Mouse (Mus musculus): ENCODE measurements around the gene Rnf227. TPM values are rescaled to one million over a fixed set of nuclear protein-coding genes. Genes with fewer than 3 reads are reported as not detected.

Gene Rnf227
- polyA plus RNA-seq, 1 experiment, result 2.5 TPM

DNA sequence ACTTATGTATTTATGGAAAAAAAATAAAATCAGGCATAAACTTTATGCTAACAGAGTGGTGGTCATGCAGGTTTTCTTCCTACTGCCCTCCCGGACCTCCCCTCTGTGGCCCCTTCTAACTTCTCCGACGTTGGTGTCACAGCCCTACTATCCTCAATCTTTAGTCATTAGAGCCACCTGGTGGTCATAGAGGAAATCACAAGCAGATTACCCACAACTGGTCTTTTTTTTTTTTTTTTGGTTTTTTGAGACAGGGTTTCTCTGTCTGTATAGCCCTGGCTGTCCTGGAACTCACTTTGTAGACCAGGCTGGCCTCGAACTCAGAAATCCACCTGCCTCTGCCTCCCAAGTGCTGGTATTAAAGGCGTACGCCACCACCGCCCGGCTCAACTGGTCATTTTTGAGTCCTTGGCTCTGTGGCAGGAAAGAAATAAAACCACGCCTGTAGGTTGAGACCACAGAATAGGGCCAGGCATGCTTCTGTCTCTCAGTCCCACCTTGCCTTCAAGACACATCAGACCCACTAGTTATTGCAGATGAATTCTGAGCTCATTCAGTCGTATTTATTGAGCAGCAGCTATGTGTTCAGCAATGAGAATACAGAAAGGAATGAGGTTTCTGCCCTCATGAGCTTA lies 50.3 kb downstream of the Rnf227 start:
- Histone ChIP-seq H3K4me2 (ENCODE audit: low read depth) (peak overlapping the region; percentile 42), H3K36me3 (ENCODE audit: control insufficient read depth, insufficient read depth) (no peaks in the 10 kb centered on the region), H3K4me3 (no peak overlapping the region), H3K79me2 (ENCODE audit: control insufficient read depth, insufficient read depth) (peaks cover 15% of the 10 kb centered on the region), H3K27me3 (ENCODE audit: control insufficient read depth, insufficient read depth, insufficient read length) (no peaks in the 10 kb centered on the region), H3ac (ENCODE audit: control insufficient read depth, insufficient read length) (no peak overlapping the region)
- TF ChIP-seq E2F4 (IDR thresholded peaks at IDR 0.05; ENCODE audit: insufficient read depth) (no peak), MYOG (IDR thresholded peaks at IDR 0.05; ENCODE audit: control insufficient read depth in 1 of 3, insufficient read depth in 1 of 3, insufficient read length in 2 of 3, low read depth in 2 of 3) (no peak), SRF (IDR thresholded peaks at IDR 0.05; ENCODE audit: control insufficient read depth, insufficient read length, low read depth) (no peak), MYOD1 (IDR thresholded peaks at IDR 0.05; ENCODE audit: control insufficient read depth in 1 of 3, insufficient read length in 2 of 3, low read depth in 2 of 3) (no peak), USF1 (IDR thresholded peaks at IDR 0.05; ENCODE audit: low read depth) (no peak), MAX (IDR thresholded peaks at IDR 0.05; ENCODE audit: low read depth) (no peak), TCF3 (IDR thresholded peaks at IDR 0.05; ENCODE audit: insufficient read length, low read depth) (no peak), POLR2A (IDR thresholded peaks at IDR 0.05; ENCODE audit: insufficient read length, low read depth) (no peak), TCF12 (IDR thresholded peaks at IDR 0.05; ENCODE audit: insufficient read depth, poor library complexity, severe bottlenecking) (no peak), REST (IDR thresholded peaks at IDR 0.05; ENCODE audit: insufficient read depth, insufficient read length) (no peak), CEBPB (IDR thresholded peaks at IDR 0.05; ENCODE audit: insufficient read depth, poor library complexity, severe bottlenecking) (no peak), POLR2AphosphoS2 (IDR thresholded peaks at IDR 0.05; ENCODE audit: insufficient read length, low read depth) (no peak)

Other genes starting within 250 kb of the Rnf227 start
- gene Per1, start 245.2 kb upstream of the Rnf227 start, polyA plus RNA-seq (2012; fragmentation: generic; extraction: Trizol), result 8.9 TPM
- 0.28 TPM for gene Hes7, start 220.1 kb upstream of the Rnf227 start, polyA plus RNA-seq (2012; fragmentation: generic; extraction: Trizol)
- 0.78 TPM for gene 9130213A22Rik, start 217.9 kb upstream of the Rnf227 start, polyA plus RNA-seq (2012; fragmentation: generic; extraction: Trizol)
- 0.01 TPM for gene Aloxe3, start 214.6 kb upstream of the Rnf227 start, polyA plus RNA-seq (2012; fragmentation: generic; extraction: Trizol)
- gene Alox12b, start 183.5 kb upstream of the Rnf227 start, polyA plus RNA-seq (2012; fragmentation: generic; extraction: Trizol), result not detected
- gene Alox8, start 142.6 kb upstream of the Rnf227 start, polyA plus RNA-seq (2012; fragmentation: generic; extraction: Trizol), result not detected
- not detected for gene Gucy2e, start 103.4 kb upstream of the Rnf227 start, polyA plus RNA-seq (2012; fragmentation: generic; extraction: Trizol)
- gene Cntrob, start 16.7 kb upstream of the Rnf227 start, polyA plus RNA-seq (2012; fragmentation: generic; extraction: Trizol), result 10.3 TPM
- 116 TPM for gene Trappc1, start 16.5 kb upstream of the Rnf227 start, polyA plus RNA-seq (2012; fragmentation: generic; extraction: Trizol)
- gene Kcnab3, start 14.2 kb upstream of the Rnf227 start, polyA plus RNA-seq (2012; fragmentation: generic; extraction: Trizol), result 2.0 TPM
- gene Chd3, start 28.9 kb downstream of the Rnf227 start, polyA plus RNA-seq (2012; fragmentation: generic; extraction: Trizol), result 148 TPM
- 126 TPM for gene Naa38, start 55.0 kb downstream of the Rnf227 start, polyA plus RNA-seq (2012; fragmentation: generic; extraction: Trizol)
- gene Cyb5d1, start 55.2 kb downstream of the Rnf227 start, polyA plus RNA-seq (2012; fragmentation: generic; extraction: Trizol), result 23.0 TPM
- gene Tmem88, start 57.8 kb downstream of the Rnf227 start, polyA plus RNA-seq (2012; fragmentation: generic; extraction: Trizol), result 0.16 TPM
- 31.0 TPM for gene Kdm6b, start 73.2 kb downstream of the Rnf227 start, polyA plus RNA-seq (2012; fragmentation: generic; extraction: Trizol)
- gene Dnah2, start 208.6 kb downstream of the Rnf227 start, polyA plus RNA-seq (2012; fragmentation: generic; extraction: Trizol), result 0.24 TPM
- gene Efnb3, start 219.7 kb downstream of the Rnf227 start, polyA plus RNA-seq (2012; fragmentation: generic; extraction: Trizol), result 0.36 TPM
- 9.1 TPM for gene Wrap53, start 239.8 kb downstream of the Rnf227 start, polyA plus RNA-seq (2012; fragmentation: generic; extraction: Trizol)
- 119 TPM for gene Trp53, start 239.9 kb downstream of the Rnf227 start, polyA plus RNA-seq (2012; fragmentation: generic; extraction: Trizol)

Measured in myocyte (in vitro differentiated cells).